Mouse (Mus musculus) stomach, postnatal 0 days (tissue): ENCODE measurements around the gene Imp3. TPM values are rescaled to one million over a fixed set of nuclear protein-coding genes. Genes with fewer than 3 reads are reported as not detected.
A peak's percentile ranks its signal among the peaks of the same experiment; 100 is the strongest.

Experiments
- ATAC-seq: fragments of 200-750 bp; cut with Nextera tagmentation; 2 replicates; pipeline ENCODE4 v1.8.0; 2017; ENCODE audit not compliant: low FRiP score, low TSS enrichment
- DNase-seq: peaks from one replicate; pipeline ENCODE4 v3.0.0-alpha.2; 2016; ENCODE audit warnings: low spot score
- H3K27ac ChIP-seq: fragments of 300-500 bp; sonication (generic); replicated peaks from 2 replicates; pipeline ENCODE4 v1.5.1; 2014; ENCODE audit warnings: mild to moderate bottlenecking, control low read depth
- H3K27me3 ChIP-seq: fragments of 300-500 bp; sonication (generic); 2 replicates; pipeline ENCODE4 v1.6.1; 2014; ENCODE audit warnings: low read length; ENCODE audit not compliant: control insufficient read depth, insufficient read depth
- H3K36me3 ChIP-seq: fragments of 300-500 bp; sonication (generic); 2 replicates; pipeline ENCODE4 v1.6.1; 2014; ENCODE audit warnings: low read length, mixed read lengths; ENCODE audit not compliant: control insufficient read depth, insufficient read depth
- H3K4me1 ChIP-seq: fragments of 300-500 bp; sonication (generic); replicated peaks from 2 replicates; pipeline ENCODE4 v1.6.1; 2014; ENCODE audit warnings: antibody characterized with exemption; ENCODE audit not compliant: control insufficient read depth, insufficient read depth
- H3K4me2 ChIP-seq: fragments of 300-500 bp; sonication (generic); replicated peaks from 2 replicates; pipeline ENCODE4 v1.6.1; 2014; ENCODE audit warnings: low read depth, mild to moderate bottlenecking, control low read depth, moderate library complexity
- H3K4me3 ChIP-seq: fragments of 300-500 bp; sonication (generic); 2 replicates; pipeline ENCODE4 v1.5.1; 2014; ENCODE audit warnings: low read depth, low read length, control low read depth
- H3K9ac ChIP-seq: fragments of 300-500 bp; sonication (generic); 2 replicates; pipeline ENCODE4 v1.6.1; 2014; ENCODE audit warnings: mild to moderate bottlenecking, low read length, control low read depth, mixed read lengths
- H3K9me3 ChIP-seq: fragments of 300-500 bp; sonication (generic); 2 replicates; pipeline ENCODE4 v1.6.1; 2016; ENCODE audit warnings: low read length; ENCODE audit not compliant: control insufficient read depth
- CTCF ChIP-seq: IDR thresholded peaks from 2 replicates; pipeline ENCODE4 v1.5.1; 2016; ENCODE audit warnings: antibody characterized with exemption, low read depth, mild to moderate bottlenecking, moderate library complexity
- EP300 ChIP-seq: optimal IDR thresholded peaks from 2 replicates; pipeline ENCODE3; 2016; ENCODE audit warnings: antibody characterized with exemption
- WGBS: fragments of 180-500 bp; shearing (Covaris S2); extraction: QIAGEN DNeasy Blood & Tissue Kit; methylation state at CpG from one replicate; pipeline ENCODE4 v1.1.7; 2014; 5-methylcytosine and 5-hydroxymethylcytosine counted together
- polyA plus RNA-seq: library from polyadenylated mRNA; unstranded; fragments of >200 nt; fragmentation: Nextera tagmentation; extraction: Ambion mirVana; gene quantifications from 2 replicates; pipeline ENCODE4 v1.2.1, GENCODE M21; 2015

Imp3 gene
- polyA plus RNA-seq, 1 experiment from 2014 or later: 83.8 TPM

- peak overlapping the region; percentile 82 for H3K9ac ChIP-seq
- H3K27ac ChIP-seq: peak overlapping the region; percentile 96
- H3K36me3 ChIP-seq: no peaks in the 10 kb centered on the region
- peak overlapping the region; percentile 89 for H3K4me2 ChIP-seq
- no peaks in the 10 kb centered on the region for H3K9me3 ChIP-seq
- H3K4me3 ChIP-seq: peak overlapping the region; percentile 67
- peak; percentile 53 for DNase-seq
- ATAC-seq: peak; percentile 13; the same call in 1 of the 2 replicates
- H3K27me3 ChIP-seq: no peaks in the 10 kb centered on the region
- no peak for TF ChIP-seq CTCF
- no peak for TF ChIP-seq EP300
- H3K4me1 ChIP-seq: peaks cover 27% of the 10 kb centered on the region
- WGBS: under 1% methylated on average over 35 of the region's 35 CpGs
Observed at GRCm38 (mm10) chr9:56927191-56928012, 9.9 kb upstream of the Imp3 start.

GRCm38 (mm10) chr9:56928041-56928811 lies 9.0 kb upstream of the Imp3 start, which contains the start of gene Snx33:
Gene Snx33 (minus strand): TSS chr9:56928371.
- WGBS: under 1% methylated on average over 50 of the region's 50 CpGs
- Histone ChIP-seq H3K9ac (peak within 1 kb of the TSS; percentile 82), H3K9me3 (no peaks in the 10 kb centered on the region), H3K27me3 (no peaks in the 10 kb centered on the region), H3K4me2 (peak within 1 kb of the TSS; percentile 89), H3K4me1 (peaks cover 21% of the 10 kb centered on the region), H3K27ac (peak within 1 kb of the TSS; percentile 96), H3K36me3 (no peaks in the 10 kb centered on the region), H3K4me3 (peak within 1 kb of the TSS; percentile 67)
- peak; percentile 96 for DNase-seq
- peak; percentile 78 for ATAC-seq
- no peak for TF ChIP-seq EP300
- TF ChIP-seq CTCF: peak; percentile 78

GRCm38 (mm10) chr9:56929496-56929895 lies 7.8 kb upstream of the Imp3 start:
- Histone ChIP-seq H3K4me1 (peaks cover 13% of the 10 kb centered on the region), H3K36me3 (no peaks in the 10 kb centered on the region), H3K27me3 (no peaks in the 10 kb centered on the region), H3K4me2 (no peak overlapping the region), H3K9ac (no peak overlapping the region), H3K27ac (no peak overlapping the region), H3K9me3 (no peaks in the 10 kb centered on the region), H3K4me3 (no peak overlapping the region)
- DNase-seq (no peak), ATAC-seq (no peak)
- WGBS: 52% methylated on average over 4 of the region's 4 CpGs
- no peak for TF ChIP-seq CTCF
- no peak for TF ChIP-seq EP300

- WGBS: 56% methylated on average over 1 of the region's 1 CpGs
- no peak overlapping the region for H3K4me2 ChIP-seq
- ATAC-seq (no peak), DNase-seq (no peak)
- no peak overlapping the region for H3K9ac ChIP-seq
- H3K27me3 ChIP-seq: no peaks in the 10 kb centered on the region
- peaks cover 11% of the 10 kb centered on the region for H3K4me1 ChIP-seq
- no peak overlapping the region for H3K4me3 ChIP-seq
- H3K36me3 ChIP-seq: no peaks in the 10 kb centered on the region
- TF ChIP-seq CTCF (no peak), EP300 (no peak)
- H3K9me3 ChIP-seq: no peaks in the 10 kb centered on the region
- H3K27ac ChIP-seq: no peak overlapping the region
Observed at GRCm38 (mm10) chr9:56930556-56930955, 6.7 kb upstream of the Imp3 start.

- Histone ChIP-seq H3K9me3 (no peaks in the 10 kb centered on the region), H3K36me3 (no peaks in the 10 kb centered on the region), H3K9ac (0 out of 2 replicates have a peak overlapping the region, but pooled peaks have one; percentile 35), H3K4me1 (no peaks in the 10 kb centered on the region), H3K27ac (peak overlapping the region; percentile 53; the same call in 1 of the 2 replicates), H3K4me2 (peak overlapping the region; percentile 55), H3K4me3 (peak overlapping the region; percentile 65), H3K27me3 (no peaks in the 10 kb centered on the region)
- no peak for ATAC-seq
- DNase-seq: no peak
- TF ChIP-seq EP300: no peak
- no peak for TF ChIP-seq CTCF
- 17% methylated on average over 6 of the region's 6 CpGs for WGBS
Observed at GRCm38 (mm10) chr9:56936861-56937222, 433 bp upstream of the Imp3 start.
